Mouse (Mus musculus): Measurements from ENCODE around the gene Pln. TPM values are rescaled to one million over a fixed set of nuclear protein-coding genes. Genes with fewer than 3 reads are reported as not detected.

The Pln gene
- total RNA-seq (2021) = 1,000 to 10,000 TPM; 6,036 to 6,221 TPM

DNA sequence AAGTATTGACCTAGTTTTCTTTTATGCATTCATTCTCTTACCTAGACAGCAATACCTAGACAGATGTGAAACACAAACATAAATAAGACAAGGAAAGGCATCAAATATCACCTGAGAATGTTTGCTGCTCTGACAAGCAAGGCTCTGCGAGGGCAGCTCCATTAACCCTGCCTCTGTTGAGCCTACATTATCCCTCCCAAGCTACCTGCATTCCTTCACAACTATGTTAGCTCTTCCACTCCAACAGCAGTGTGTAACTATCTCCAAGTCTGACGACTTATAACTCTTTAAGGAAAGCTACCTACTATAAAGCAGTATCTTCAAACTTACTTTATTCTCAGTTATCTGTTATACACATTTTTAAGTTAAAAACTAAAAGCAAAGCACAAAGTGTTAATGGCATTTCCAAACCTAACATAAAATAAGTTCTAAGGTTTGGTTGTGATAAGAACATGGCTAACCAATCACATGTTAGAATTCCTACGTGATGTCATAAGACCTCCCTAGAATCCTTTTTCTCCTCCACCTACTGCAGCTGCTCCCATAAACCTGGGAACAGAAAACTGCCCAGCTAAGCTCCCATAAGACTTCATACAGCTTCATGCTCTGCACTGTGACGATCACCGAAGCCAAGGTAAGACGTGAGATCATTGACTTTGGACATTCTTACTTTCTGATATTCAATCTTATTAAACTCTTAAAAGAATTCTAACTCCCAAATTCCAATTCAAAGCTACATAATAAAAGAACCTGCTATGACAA, at the start of gene Pln:
TSS of gene Pln (plus strand) at position 506 of the 762 bp plus-strand sequence.
- no peak for DNase-seq (ENCODE audit: low spot score)
- intact Hi-C loops (cut with DNase I) = loop anchor here (5.0 kb wide), 1 partner anchor 160 kb away; no protein-coding TSS in a partner anchor

DNA sequence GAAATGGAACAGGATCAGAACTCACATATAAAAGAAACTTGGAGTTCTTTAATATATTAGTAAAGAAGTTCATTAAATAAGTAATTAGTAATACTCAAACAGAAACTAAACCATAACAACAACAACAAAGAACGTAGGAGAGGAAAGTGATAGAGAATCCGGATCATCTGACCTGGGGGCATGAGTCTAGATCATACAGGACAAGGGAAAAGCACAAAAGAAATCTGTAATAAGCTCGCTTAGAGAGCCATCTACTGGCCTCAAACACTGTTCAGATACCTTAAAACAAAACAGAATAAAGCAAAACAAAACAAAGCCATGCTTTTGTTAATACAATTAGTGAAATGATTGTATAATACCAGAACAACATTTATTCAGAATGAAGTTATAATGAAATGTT, 31.6 kb upstream of the Pln start:
- intact Hi-C loops (cut with DNase I) = loop anchor here (2.0 to 5.0 kb wide), 2 partner anchors 191 to 219 kb away; no protein-coding TSS in a partner anchor
- no peak for DNase-seq (ENCODE audit: low spot score)

DNA sequence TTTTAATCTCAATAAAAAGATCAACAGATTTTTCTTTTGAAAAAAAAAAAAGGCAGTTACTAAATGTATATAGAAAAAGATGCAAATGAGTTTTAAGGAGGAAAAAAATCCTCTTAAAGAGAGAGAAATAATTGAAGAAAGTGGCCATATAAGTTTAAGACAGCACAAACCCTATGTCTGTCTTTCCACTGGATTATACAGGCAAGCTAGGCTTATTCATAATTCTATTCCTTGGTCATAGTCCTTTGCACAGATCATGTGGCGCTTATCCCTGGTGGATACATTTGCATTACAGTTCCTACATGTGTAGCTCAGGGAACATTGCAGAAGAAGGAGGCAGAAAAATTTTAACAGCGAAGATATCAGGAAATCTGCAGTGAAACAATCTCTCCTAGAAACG, 30.8 kb upstream of the Pln start:
- intact Hi-C loops (cut with DNase I) = loop anchor here (2.0 to 5.0 kb wide), 2 partner anchors 192 to 219 kb away; no protein-coding TSS in a partner anchor

DNA sequence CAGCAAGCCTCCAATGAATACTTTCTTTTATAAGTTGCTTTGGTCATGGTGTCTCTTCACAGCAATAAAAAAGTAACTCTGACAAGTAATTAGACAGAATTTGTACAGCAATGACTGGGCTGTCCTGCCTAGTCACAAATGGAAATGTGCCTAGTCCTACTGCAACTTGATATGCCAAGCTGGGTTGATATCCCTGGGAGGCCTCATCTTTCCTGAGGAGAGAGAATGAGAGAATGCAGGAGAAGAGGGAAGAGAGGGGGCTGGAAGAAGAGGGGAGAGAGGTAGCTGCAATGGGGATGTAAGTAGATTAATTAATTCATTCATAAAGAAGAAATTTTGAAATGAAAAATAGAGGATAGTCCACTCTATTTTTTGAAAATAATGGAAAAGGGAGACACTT, 14.1 kb upstream of the Pln start:
- DNase-seq (ENCODE audit: low spot score) = no peak
- intact Hi-C loops (cut with DNase I) = no loop called here

More for the DNA sequence above, 30.8 kb upstream of the Pln start:
- no peak for DNase-seq (ENCODE audit: low spot score)

DNA sequence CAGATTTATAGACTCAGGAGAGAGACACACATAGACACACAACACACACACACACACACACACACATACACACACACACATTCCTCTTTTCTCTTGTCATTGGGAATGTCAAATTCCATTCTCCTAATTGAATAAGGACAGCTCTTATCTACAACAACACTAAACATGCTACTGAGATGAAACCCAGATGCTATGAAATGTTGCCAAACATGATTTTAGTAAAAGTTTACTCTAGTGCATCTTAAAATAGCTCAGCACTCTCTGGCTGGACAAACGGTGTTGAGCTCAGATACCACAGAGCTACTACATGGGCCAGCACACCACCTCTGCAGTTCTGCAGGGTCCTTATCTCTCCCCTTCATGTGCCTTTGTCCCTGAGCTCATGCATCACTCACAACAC, 12.8 kb upstream of the Pln start:
- peak; percentile 34 for DNase-seq (ENCODE audit: low spot score)
- intact Hi-C loops (cut with DNase I) = no loop called here

DNA sequence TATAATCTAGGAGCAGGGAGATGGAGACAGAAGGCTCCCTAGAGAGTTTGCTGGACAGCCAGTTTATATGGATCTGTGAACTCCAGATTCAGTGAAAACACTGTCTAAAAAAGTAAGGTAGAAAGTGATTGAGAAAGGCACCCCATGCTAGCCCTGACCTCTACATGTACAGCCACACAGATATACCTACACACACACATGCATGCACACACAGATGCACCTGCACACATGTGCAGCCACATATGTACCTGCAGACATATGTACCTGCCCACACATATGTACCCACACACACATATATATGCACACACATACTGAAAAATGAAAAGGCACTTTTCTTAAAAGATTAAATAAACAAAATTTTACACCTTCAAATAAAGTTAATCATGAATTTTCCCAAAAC, 11.1 kb upstream of the Pln start:
- DNase-seq (ENCODE audit: low spot score) = no peak
- intact Hi-C loops (cut with DNase I) = no loop called here

DNA sequence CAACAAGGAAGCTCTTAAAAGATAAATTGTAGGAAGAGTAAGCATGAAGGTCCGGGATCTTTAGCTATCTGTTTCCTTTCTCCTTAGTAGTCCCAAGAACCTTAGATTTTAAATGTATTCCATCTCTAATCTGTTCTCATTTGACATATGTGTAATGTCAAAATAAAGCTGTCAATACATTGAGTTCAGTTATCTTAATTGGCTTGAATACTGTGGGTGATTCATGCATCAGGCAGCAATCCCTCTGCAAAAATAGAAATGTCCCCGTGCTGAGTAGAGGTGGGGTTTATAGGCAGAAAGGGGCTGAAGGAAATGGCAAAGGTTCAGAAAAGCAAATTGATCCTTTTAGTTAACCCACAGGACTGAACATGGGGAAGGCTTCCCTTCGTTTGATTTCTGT, 8.2 kb upstream of the Pln start:
- intact Hi-C loops (cut with DNase I) = no loop called here
- no peak for DNase-seq (ENCODE audit: low spot score)

DNA sequence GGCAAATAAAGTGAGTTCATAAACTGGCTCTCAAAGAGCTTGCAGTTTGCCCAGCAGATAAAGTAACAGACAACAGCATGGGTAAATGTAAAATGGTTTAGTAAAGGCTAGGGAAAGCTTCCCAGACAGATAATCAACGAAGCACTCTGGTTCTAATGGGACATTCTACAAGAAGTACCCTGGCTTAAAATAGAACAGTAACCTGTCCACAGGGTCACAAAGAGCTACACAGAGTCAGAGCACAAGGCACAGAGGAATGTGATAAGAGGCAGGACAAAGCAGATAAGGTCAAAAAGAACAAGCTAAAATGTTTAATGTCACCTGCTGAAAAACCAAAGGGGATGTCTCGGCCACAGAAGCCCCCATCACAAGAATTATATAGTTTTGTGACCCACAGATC, 4.7 kb upstream of the Pln start:
- no peak for DNase-seq (ENCODE audit: low spot score)
- intact Hi-C loops (cut with DNase I) = no loop called here

DNA sequence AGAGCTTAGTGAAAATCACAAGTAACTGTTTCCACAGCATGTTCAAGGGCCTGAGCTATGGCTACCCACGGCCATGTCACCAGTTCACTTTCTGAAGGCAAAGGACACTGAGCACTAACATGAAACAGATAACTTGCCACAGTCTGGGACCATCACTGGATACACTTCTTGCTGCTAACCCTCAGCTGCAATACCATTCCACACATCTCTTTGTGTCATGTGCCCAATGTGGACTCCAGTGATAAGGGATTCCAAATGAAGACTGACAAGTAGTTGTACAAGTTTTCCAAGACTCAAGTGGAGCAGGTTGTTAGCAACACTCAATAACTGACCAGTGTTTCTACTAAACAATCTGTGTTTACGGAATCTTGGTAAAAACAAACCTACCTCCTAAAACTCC, 2.2 kb upstream of the Pln start:
- no peak for DNase-seq (ENCODE audit: low spot score)
- intact Hi-C loops (cut with DNase I) = loop anchor here (5.0 kb wide), 1 partner anchor 158 kb away; no protein-coding TSS in a partner anchor

DNA sequence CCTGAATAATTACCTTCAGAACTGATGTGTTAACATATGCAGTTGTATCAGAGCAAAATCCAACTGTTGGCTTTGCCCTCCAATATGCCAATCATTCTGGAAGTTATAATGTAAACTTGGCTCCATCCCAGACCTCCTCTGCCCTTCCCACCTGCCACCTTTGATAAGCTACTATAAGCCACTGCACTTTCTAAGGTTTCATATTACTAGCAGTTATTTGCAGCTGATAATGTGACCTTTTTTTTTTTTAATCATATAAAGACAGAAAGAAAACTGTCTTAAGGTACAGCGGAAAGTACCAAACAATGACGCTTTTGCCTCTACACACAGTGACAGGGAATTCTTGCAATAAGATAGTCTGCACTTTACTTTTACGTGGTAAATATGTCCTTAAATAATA, 1.5 kb upstream of the Pln start:
- intact Hi-C loops (cut with DNase I) = loop anchor here (1.0 to 5.0 kb wide), 2 partner anchors 40 to 159 kb away; no protein-coding TSS in a partner anchor
- no peak for DNase-seq (ENCODE audit: low spot score)

DNA sequence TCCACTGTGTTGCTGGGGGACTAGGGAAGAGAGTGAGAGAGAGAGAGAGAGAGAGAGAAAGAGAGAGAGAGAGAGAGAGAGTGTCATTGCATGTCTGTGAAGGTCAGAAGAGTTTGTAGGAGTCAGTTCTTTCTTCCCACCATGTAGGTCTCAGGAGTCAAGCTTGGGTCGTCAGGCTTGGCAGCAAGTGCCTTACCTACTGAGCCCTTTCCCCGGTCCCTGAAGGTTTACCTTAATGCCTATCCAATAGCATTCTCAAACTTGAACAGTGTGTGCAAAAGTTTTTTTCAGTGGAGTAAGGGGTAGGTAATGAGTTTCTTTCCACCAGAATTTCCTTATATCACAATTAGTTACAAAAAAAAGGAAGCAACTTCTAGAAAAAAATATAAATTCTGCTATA, 1.6 kb downstream of the Pln start:
- no peak for DNase-seq (ENCODE audit: low spot score)
- intact Hi-C loops (cut with DNase I) = loop anchor here (5.0 kb wide), 1 partner anchor 162 kb away; no protein-coding TSS in a partner anchor

DNA sequence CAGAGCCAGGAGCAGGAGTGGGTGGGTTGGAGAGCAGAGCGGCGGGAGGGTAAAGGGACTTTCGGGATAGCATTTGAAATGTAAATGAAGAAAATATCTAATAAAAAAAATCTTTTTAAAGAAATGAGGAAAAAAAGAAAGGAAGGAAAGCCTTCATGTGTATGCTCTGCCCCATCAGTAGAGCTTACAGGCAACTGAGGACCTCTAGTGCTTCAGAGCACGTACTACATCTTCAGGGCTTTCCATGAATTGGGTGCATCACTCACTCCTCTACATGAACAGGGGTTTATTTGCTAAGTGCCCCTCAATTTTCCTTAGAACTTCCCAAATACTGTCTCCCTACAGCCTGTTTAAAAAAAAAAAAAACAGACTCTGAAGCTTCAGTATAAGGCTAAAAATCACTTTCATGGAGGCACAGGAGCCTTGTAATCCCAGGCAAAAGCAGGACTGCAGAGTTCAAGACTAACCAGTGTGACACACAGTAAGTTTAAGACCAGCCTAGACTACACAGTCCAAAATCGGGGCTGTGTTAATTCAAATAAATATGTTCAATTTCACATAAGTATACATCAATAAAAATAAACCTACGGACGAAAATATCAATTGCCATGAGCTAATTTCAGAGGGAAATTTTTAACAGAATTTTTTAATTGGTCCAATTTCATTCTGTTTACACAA, 4.0 kb downstream of the Pln start:
- no peak for DNase-seq (ENCODE audit: low spot score)
- intact Hi-C loops (cut with DNase I) = no loop called here

DNA sequence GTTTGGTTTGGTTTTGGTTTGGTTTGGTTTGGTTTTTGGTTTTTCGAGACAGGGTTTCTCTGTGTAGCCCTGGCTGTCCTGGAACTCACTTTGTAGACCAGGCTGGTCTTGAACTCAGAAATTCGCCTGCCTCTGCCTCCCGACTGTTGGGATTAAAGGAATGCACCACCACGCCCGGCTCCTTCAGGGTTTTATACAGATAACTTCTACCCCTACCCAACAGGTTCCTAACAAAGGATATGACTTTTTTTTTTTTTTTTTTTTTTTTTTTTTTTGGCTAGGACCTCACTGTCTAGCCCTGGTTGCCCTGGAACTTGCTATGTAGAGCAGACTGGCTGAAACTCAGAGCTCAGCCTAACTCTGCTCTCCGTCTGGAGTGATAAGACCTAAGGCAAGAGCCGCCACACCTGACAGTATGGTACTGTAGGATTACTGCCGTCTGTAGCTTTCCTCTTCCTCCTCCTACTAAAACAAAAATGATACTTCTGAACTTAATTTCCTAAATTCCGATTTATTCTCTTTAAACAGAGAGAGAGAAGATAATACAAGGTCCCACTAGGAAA, 4.8 kb downstream of the Pln start:
- intact Hi-C loops (cut with DNase I) = no loop called here
- no peak for DNase-seq (ENCODE audit: low spot score)

DNA sequence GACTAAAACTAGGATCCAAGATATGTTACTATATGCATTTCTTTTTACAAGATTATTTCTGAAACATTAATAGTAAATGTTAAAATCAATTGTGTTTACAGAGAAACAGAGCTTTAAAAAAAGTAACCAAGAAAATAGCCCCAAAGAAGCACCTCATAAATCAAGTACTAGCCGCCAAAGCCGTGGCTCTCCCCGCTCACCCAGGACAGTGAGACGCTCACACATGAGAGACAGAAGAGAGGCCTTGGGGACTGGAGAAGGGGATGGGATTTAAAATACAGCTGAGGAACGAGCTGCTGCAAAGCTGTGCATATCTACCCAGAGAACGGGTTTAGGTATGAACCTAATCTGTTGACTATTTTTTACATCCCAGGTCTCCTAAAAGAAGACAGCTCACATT, 5.9 kb downstream of the Pln start:
- intact Hi-C loops (cut with DNase I) = no loop called here

DNA sequence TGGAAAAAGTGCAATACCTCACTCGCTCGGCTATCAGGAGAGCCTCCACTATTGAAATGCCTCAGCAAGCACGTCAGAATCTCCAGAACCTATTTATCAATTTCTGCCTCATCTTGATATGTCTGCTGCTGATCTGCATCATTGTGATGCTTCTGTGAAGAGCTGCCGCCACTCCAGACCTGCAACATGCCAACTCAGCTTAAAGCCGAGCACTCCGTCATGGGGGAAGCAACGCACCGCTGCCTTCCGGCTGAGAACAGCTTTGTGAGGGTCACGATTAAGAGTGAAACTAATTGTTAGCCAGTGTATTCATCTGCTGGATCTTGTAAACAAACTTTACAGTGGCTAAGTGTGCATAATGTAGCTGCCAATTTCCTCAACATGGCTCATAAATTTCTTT, 6.4 kb downstream of the Pln start:
- no peak for DNase-seq (ENCODE audit: low spot score)
- intact Hi-C loops (cut with DNase I) = no loop called here

More for the DNA sequence above, 5.9 kb downstream of the Pln start:
- DNase-seq (ENCODE audit: low spot score) = no peak

DNA sequence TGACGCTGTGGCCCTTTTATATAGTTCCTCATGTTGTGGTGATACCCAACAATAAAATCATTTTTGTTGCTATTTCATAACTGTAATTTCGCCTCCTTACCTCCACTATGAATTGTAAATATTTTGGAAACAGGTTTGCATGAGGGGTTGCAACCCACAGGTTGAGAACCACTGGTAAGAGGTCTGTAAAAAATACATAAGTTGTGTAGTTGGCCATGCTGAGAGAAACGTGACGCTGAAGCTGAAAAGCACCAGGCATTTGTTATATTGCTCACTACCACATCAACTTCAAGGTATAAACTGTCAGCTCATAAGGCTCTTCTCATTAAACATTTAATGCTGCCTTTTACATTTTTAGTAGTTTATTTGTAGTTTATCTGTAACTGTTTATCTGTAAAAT, 8.0 kb downstream of the Pln start:
- DNase-seq (ENCODE audit: low spot score) = no peak
- intact Hi-C loops (cut with DNase I) = loop anchor here (5.0 kb wide), 3 partner anchors 52 to 233 kb away; no protein-coding TSS in a partner anchor

DNA sequence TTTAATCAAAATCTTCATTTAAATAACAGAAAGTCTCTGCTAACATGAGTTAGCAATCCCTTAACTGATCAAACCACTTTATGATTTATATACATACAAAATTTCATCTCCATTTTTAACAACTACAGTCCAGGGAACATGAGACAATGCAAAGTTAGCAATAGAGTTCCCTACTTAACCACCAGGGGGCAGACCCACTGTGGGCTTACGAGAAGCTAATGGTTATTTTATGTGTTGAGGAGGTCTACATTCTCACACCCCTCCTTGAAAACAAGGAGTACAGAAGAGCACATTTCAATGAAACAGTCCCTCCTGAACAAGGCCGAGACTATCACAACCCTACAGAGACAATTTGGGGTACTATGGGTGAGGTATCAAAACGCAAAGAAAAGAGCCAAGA, 9.0 kb downstream of the Pln start:
- no peak for DNase-seq (ENCODE audit: low spot score)
- intact Hi-C loops (cut with DNase I) = loop anchor here (1.0 to 5.0 kb wide), 4 partner anchors 51 to 234 kb away; no protein-coding TSS in a partner anchor

DNA sequence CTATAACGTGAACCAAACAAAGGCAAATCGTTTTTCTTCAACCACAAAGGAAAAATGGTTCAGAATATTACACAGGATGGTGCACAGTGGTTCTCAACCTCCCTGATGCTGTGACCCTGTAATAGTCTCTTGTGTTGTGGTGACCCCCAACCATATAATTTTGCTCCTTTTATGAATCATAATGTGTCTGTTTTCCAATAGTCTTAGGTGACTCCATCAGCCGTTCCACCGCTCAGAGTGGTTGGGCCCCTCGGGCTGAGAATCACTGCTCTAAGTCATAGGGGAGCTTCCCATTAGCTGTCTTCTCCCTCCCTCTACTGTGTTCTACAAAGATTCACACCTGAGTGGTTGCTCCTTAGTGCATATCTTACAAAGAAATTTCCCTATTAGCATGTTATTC, 9.4 kb downstream of the Pln start:
- no peak for DNase-seq (ENCODE audit: low spot score)
- intact Hi-C loops (cut with DNase I) = loop anchor here (1.0 to 5.0 kb wide), 4 partner anchors 50 to 235 kb away; no protein-coding TSS in a partner anchor

DNA sequence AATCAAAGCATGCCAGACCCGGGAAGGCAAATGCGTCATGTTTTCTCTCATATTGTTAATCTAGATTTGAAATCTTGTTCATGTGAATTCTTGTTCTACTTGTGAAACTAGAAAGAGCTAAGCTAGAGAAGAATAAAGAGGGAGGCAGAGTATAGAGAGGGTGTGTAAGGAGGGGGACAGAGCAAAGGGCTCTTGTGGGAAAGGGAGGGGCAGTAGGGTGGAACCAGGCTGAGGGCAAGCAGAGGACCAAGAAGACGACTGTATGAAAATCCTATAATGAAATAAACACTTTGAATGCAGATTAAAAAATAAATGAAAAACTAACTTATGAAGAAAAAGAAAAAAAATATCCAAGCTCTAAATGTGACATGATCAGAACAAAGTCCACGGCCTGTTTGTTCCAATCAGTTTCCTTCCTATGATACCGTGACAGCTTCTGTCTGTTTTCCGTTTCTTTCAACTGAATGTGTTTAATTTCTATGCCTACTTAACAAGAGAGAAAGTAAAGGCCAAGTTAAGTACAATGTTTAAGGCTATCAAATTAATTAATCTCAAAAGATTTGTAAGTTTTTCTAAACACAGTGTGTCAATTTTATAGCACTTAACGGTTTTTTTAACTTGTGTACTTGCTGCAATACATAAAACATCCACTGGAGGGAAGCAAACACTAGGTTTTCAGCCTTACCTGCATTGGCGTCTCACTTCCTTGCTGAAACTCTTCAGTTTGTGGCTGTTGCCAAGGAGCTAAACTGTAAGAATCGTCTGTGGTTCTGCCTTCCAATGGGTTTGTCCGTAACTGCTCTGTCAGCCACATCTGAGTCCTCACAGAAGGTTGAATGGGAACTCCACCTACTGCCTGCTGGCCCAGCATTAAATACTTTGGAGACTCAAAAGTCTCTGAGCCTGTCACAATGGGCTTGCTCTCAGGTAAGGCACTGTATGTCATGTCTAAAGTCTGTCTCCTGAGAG, 10.6 kb downstream of the Pln start:
- DNase-seq (ENCODE audit: low spot score) = no peak
- intact Hi-C loops (cut with DNase I) = loop anchor here (1.0 to 5.0 kb wide), 6 partner anchors 31 to 236 kb away; partner anchors contain the start of gene Cep85l
